Mouse (Mus musculus): ENCODE measurements around the gene Kidins220. TPM values are rescaled to one million over a fixed set of nuclear protein-coding genes. Genes with fewer than 3 reads are reported as not detected.

The Kidins220 gene
- polyA plus RNA-seq, 1 experiment, result 28.3 TPM

DNA sequence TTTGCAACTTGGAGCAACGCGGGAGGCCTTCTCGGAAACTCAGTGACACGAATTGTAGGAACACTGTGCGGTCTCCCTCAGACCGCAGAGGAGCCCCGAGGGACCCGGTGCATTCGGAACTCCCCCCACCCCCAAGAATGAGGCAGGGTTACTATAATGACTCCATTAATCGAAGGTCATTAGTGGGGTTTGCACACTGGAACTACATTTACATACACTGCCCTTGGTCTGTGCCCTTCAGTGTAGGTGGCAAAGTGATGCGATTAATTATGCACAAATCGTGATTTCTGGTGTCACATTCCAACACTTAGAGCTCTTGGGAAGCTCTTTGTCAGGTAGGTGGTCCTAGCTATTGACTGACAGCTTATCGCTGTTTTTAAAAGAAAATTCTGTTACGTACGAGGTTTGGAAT lies 121.9 kb downstream of the Kidins220 start:
- Histone ChIP-seq H3K4me3 (ENCODE audit: low read depth, low read length) (peak overlapping the region; percentile 71), H3K27me3 (ENCODE audit: control insufficient read depth, insufficient read depth, low read length) (no peaks in the 10 kb centered on the region), H3K27ac (ENCODE audit: insufficient read depth, low read depth, low read length) (peak overlapping the region; percentile 76), H3K36me3 (ENCODE audit: control insufficient read depth, insufficient read depth, low read length) (no peaks in the 10 kb centered on the region), H3K4me1 (ENCODE audit: control insufficient read depth, insufficient read depth, insufficient read length, low read length) (peaks cover 22% of the 10 kb centered on the region)
- WGBS, result 2% methylated on average over 15 of the region's 15 CpGs
- TF ChIP-seq CTCF (IDR thresholded peaks at IDR 0.05; ENCODE audit: extremely low read depth, insufficient read length, insufficient replicate concordance, low read depth, low read length) (no peak), POLR2A (IDR thresholded peaks at IDR 0.05; ENCODE audit: low read depth, low read length) (no peak)

DNA sequence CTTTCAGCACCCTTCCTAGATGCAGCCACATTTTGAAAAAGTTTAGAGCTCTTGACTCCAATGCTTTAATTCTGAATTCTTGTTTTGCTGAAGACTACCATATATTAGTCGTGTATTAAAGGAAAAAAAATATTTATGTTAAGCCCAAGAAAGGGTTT lies 122.2 kb downstream of the Kidins220 start, which contains the start of gene Id2:
Gene Id2, minus strand, starts transcription at position 89 of the 158 bp plus-strand sequence.
- peaks cover 22% of the 10 kb centered on the region for H3K4me1 ChIP-seq (ENCODE audit: control insufficient read depth, insufficient read depth, insufficient read length, low read length)
- peak within 1 kb of the TSS; percentile 85 for H3K4me3 ChIP-seq (ENCODE audit: low read depth, low read length)
- H3K36me3 ChIP-seq (ENCODE audit: control insufficient read depth, insufficient read depth, low read length), result no peaks in the 10 kb centered on the region
- WGBS, result 3% methylated on average over 1 of the region's 1 CpGs
- TF ChIP-seq CTCF (IDR thresholded peaks at IDR 0.05; ENCODE audit: extremely low read depth, insufficient read length, insufficient replicate concordance, low read depth, low read length), result no peak
- no peak for TF ChIP-seq POLR2A (IDR thresholded peaks at IDR 0.05; ENCODE audit: low read depth, low read length)
- H3K27ac ChIP-seq (ENCODE audit: insufficient read depth, low read depth, low read length), result peak within 1 kb of the TSS; percentile 98
- no peaks in the 10 kb centered on the region for H3K27me3 ChIP-seq (ENCODE audit: control insufficient read depth, insufficient read depth, low read length)

DNA sequence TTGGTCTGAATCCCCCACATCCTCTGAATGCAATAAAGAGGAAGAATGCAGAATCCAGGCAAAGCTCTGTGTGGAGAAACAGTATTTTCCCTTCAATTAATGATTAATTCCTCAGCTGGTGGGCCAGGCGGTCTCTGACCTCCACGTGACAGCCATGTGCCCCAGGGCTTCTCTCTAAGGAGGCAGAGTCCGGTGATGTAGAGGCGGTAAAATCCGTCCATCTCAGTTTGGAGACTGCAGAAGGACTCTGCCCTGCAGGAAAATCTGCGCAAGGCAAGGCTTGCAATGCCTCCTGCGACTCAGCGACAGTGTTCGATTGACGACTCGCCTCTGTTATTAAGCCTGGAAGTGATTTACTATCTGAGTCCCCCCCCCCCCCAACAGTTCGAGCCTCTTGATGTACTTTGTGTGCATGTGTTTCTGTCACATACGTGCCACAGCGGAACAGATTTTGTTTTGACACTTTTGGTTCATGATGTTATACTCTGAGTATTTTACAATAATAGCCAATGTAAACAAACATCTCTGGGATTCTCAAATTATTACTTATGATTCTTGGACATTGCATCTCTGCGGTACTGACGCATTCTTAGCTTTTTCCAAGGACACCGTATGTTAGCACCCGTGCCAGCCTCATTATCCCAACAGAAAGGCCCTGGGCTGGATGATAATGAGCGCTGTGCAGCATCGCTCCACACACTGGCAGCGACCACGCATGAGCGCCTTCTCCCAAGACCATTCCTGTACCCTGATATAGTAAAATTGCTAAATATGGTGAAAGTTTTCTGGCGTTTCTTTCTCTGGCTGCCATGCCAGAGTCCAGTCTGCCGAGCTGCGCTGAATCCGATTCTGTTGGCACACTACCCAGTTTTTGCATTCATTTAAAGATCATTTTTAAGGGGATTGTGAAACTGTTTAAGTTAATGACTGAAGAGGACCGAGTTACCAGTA lies 122.8 kb downstream of the Kidins220 start:
- Histone ChIP-seq H3K27me3 (ENCODE audit: control insufficient read depth, insufficient read depth, low read length) (no peaks in the 10 kb centered on the region), H3K4me1 (ENCODE audit: control insufficient read depth, insufficient read depth, insufficient read length, low read length) (peaks cover 20% of the 10 kb centered on the region), H3K36me3 (ENCODE audit: control insufficient read depth, insufficient read depth, low read length) (no peaks in the 10 kb centered on the region), H3K27ac (ENCODE audit: insufficient read depth, low read depth, low read length) (peak overlapping the region; percentile 98), H3K4me3 (ENCODE audit: low read depth, low read length) (peak overlapping the region; percentile 74)
- 8% methylated on average over 28 of the region's 28 CpGs for WGBS
- TF ChIP-seq POLR2A (IDR thresholded peaks at IDR 0.05; ENCODE audit: low read depth, low read length) (peak; percentile 42; the same call in 1 of the 2 replicates), CTCF (IDR thresholded peaks at IDR 0.05; ENCODE audit: extremely low read depth, insufficient read length, insufficient replicate concordance, low read depth, low read length) (no peak)

DNA sequence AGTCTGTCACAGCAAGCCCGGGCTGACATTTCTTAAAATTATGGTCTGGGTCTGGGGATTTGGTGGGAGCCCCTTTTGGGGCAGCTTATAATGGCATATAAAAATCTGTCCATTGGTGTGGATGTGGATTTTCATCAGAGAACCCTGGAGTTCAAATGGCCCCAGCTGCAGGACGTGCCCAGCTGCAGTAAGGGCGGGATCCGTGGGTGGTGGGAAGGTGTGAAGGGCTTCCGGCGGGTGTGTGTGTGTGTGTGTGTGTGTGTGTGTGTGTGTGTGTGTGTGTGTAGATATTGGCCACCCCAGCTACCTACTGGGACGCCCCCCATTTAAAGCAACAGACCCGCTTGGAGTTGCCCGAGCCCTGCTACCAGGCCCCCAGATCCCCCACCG lies 123.4 kb downstream of the Kidins220 start:
- H3K36me3 ChIP-seq (ENCODE audit: control insufficient read depth, insufficient read depth, low read length), result no peaks in the 10 kb centered on the region
- WGBS, result 4% methylated on average over 10 of the region's 10 CpGs
- peak overlapping the region; percentile 98 for H3K27ac ChIP-seq (ENCODE audit: insufficient read depth, low read depth, low read length)
- H3K4me3 ChIP-seq (ENCODE audit: low read depth, low read length), result peak overlapping the region; percentile 74
- no peaks in the 10 kb centered on the region for H3K27me3 ChIP-seq (ENCODE audit: control insufficient read depth, insufficient read depth, low read length)
- TF ChIP-seq POLR2A (IDR thresholded peaks at IDR 0.05; ENCODE audit: low read depth, low read length) (no peak), CTCF (IDR thresholded peaks at IDR 0.05; ENCODE audit: extremely low read depth, insufficient read length, insufficient replicate concordance, low read depth, low read length) (no peak)
- H3K4me1 ChIP-seq (ENCODE audit: control insufficient read depth, insufficient read depth, insufficient read length, low read length), result peaks cover 14% of the 10 kb centered on the region; the same call in 1 of the 2 replicates

DNA sequence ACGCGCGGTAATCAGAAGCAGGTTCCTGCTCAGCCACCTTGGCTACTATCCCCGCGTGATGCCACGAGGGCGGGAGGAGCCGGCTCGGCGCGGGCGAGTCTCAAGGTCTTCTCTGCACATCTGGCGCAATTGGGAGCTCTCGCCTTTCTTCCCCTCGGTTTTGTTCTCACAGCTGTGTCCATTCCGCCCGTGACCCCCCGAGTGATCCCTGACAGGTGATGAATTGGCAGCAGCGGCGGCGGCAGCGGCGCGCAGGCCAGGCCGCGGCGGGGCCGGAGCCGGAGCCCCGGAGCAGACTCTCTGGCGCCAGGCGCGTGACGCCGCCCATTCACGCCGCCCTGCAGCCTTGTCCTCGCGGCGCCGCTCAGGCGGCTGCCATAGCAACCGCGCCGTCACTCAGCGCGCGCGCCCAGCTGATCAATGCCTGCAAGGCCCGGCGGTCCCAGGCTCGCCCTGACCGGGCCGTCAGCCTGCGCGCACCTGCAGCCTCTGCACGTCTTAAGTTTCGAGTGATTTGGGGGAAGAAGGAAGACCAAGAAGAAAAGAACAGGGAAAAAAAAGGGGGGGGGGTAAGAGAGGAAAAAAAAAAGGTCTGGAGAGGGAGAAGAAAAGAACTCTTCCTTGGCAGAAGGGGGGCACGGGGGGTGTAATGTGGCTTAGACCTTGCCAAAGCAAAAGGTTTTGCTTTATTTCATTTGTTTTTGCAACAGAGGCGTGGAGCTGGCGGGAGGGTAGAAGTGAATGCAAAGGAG lies 124.0 kb downstream of the Kidins220 start:
- H3K36me3 ChIP-seq (ENCODE audit: control insufficient read depth, insufficient read depth, low read length), result no peaks in the 10 kb centered on the region
- WGBS, result under 1% methylated on average over 61 of the region's 61 CpGs
- H3K4me3 ChIP-seq (ENCODE audit: low read depth, low read length), result peak overlapping the region; percentile 74
- no peaks in the 10 kb centered on the region for H3K27me3 ChIP-seq (ENCODE audit: control insufficient read depth, insufficient read depth, low read length)
- H3K27ac ChIP-seq (ENCODE audit: insufficient read depth, low read depth, low read length), result peak overlapping the region; percentile 98
- peaks cover 10% of the 10 kb centered on the region; the same call in 1 of the 2 replicates for H3K4me1 ChIP-seq (ENCODE audit: control insufficient read depth, insufficient read depth, insufficient read length, low read length)
- TF ChIP-seq CTCF (IDR thresholded peaks at IDR 0.05; ENCODE audit: extremely low read depth, insufficient read length, insufficient replicate concordance, low read depth, low read length) (no peak), POLR2A (IDR thresholded peaks at IDR 0.05; ENCODE audit: low read depth, low read length) (peak; percentile 83)

DNA sequence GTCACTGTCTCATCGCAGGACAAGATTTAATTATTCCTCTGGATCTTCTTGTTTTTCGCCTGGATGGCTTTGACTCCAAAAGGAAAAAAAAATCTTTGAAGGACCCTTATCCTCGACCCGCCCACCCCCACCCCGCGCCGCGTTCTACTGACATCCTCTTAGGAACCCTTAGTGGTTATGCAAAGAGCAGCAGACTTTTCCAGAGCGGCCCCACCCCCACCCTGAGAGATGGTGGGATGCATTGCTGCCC lies 124.5 kb downstream of the Kidins220 start:
- no peak for TF ChIP-seq CTCF (IDR thresholded peaks at IDR 0.05; ENCODE audit: extremely low read depth, insufficient read length, insufficient replicate concordance, low read depth, low read length)
- no peak; the same call in 1 of the 2 replicates for TF ChIP-seq POLR2A (IDR thresholded peaks at IDR 0.05; ENCODE audit: low read depth, low read length)
- 1% methylated on average over 9 of the region's 9 CpGs for WGBS
- H3K36me3 ChIP-seq (ENCODE audit: control insufficient read depth, insufficient read depth, low read length), result no peaks in the 10 kb centered on the region
- H3K27ac ChIP-seq (ENCODE audit: insufficient read depth, low read depth, low read length), result peak overlapping the region; percentile 88
- H3K4me1 ChIP-seq (ENCODE audit: control insufficient read depth, insufficient read depth, insufficient read length, low read length), result peaks cover 10% of the 10 kb centered on the region; the same call in 1 of the 2 replicates
- peak overlapping the region; percentile 74 for H3K4me3 ChIP-seq (ENCODE audit: low read depth, low read length)
- H3K27me3 ChIP-seq (ENCODE audit: control insufficient read depth, insufficient read depth, low read length), result no peaks in the 10 kb centered on the region

All from small intestine, adult 2 months (tissue).